Mouse (Mus musculus) layer of hippocampus, postnatal 10 days (tissue): Measurements from ENCODE around the gene Son. TPM values are rescaled to one million over a fixed set of nuclear protein-coding genes. Genes with fewer than 3 reads are reported as not detected.

Experiments used
- DNase-seq, 2 experiments: peaks; one replicate each; pipeline ENCODE4 v3.0.0; 2021; ENCODE audit warnings: low spot score in 2 of 2
- long read RNA-seq: library from polyadenylated mRNA; stranded (forward); transcript quantifications from one replicate; pipeline ENCODE4 v2.0.0, GENCODE M21; 2023
- total RNA-seq, 2 experiments: library from RNA; stranded (reverse); gene quantifications; 2 replicates each; pipeline ENCODE4 v1.2.3; 2021

Son gene
- total RNA-seq, result 100 to 1,000 TPM; 251 to 289 TPM
- long read RNA-seq, full-length matches to known transcripts, result 1 of 127 reads
- long read RNA-seq, partial matches to known transcripts, result 119 of 127 reads
- long read RNA-seq, other reads (novel, unspliced or antisense), result 7 of 127 reads

GRCm38 (mm10) chr16:91647461-91648219 lies at the start of gene Son:
Son (plus strand) TSS chr16:91647506.
- peak; percentile 93 to 95 for DNase-seq

- DNase-seq, result peak; percentile 99 to 100
Observed at GRCm38 (mm10) chr16:91597672-91598010, 49.7 kb upstream of the Son start, which contains the start of gene Tmem50b. Tmem50b (minus strand) TSS chr16:91597800.

GRCm38 (mm10) chr16:91599242-91599641 lies 48.1 kb upstream of the Son start:
- no peak for DNase-seq

- no peak for DNase-seq
Observed at GRCm38 (mm10) chr16:91601081-91601480, 46.2 kb upstream of the Son start.

- no peak for DNase-seq
Observed at GRCm38 (mm10) chr16:91601693-91602092, 45.6 kb upstream of the Son start.

GRCm38 (mm10) chr16:91605156-91605555 lies 42.1 kb upstream of the Son start:
- no peak for DNase-seq

- no peak for DNase-seq
Observed at GRCm38 (mm10) chr16:91606958-91607357, 40.3 kb upstream of the Son start.

GRCm38 (mm10) chr16:91609501-91610245 lies 37.6 kb upstream of the Son start:
- DNase-seq, result no peak

GRCm38 (mm10) chr16:91611248-91611647 lies 36.1 kb upstream of the Son start:
- no peak for DNase-seq

GRCm38 (mm10) chr16:91612525-91612924 lies 34.8 kb upstream of the Son start:
- no peak for DNase-seq

GRCm38 (mm10) chr16:91614552-91614951 lies 32.8 kb upstream of the Son start:
- no peak for DNase-seq

GRCm38 (mm10) chr16:91618511-91619501 lies 28.5 kb upstream of the Son start, which contains the start of gene Dnajc28:
Dnajc28 (minus strand) TSS chr16:91619026.
- peak; percentile 76 to 83 for DNase-seq

GRCm38 (mm10) chr16:91620185-91620584 lies 27.1 kb upstream of the Son start:
- DNase-seq, result no peak

GRCm38 (mm10) chr16:91620991-91621390 lies 26.3 kb upstream of the Son start:
- DNase-seq, result no peak

GRCm38 (mm10) chr16:91623074-91623473 lies 24.2 kb upstream of the Son start:
- no peak for DNase-seq

- DNase-seq, result no peak
Observed at GRCm38 (mm10) chr16:91627831-91628230, 19.5 kb upstream of the Son start.

- DNase-seq, result no peak
Observed at GRCm38 (mm10) chr16:91628673-91629072, 18.6 kb upstream of the Son start.

GRCm38 (mm10) chr16:91629749-91630148 lies 17.6 kb upstream of the Son start:
- no peak for DNase-seq

- DNase-seq, result no peak
Observed at GRCm38 (mm10) chr16:91630584-91630983, 16.7 kb upstream of the Son start.

GRCm38 (mm10) chr16:91632439-91632838 lies 14.9 kb upstream of the Son start:
- DNase-seq, result no peak

GRCm38 (mm10) chr16:91632940-91633339 lies 14.4 kb upstream of the Son start:
- DNase-seq, result no peak
